Mouse (Mus musculus): ENCODE results near the gene Slc35d2. TPM values are rescaled to one million over a fixed set of nuclear protein-coding genes. Genes with fewer than 3 reads are reported as not detected.
A peak's percentile ranks its signal among the peaks of the same experiment; 100 is the strongest.

The Slc35d2 gene
- polyA plus RNA-seq, 1 experiment from 2014 or later: 3.1 TPM

- DNase-seq (ENCODE audit: low spot score): no peak
- ATAC-seq (replicated peaks; ENCODE audit: low FRiP score): no peak
- H3K27ac ChIP-seq (ENCODE audit: low read depth, low read length): no peak overlapping the region
- no peaks in the 10 kb centered on the region for H3K9me3 ChIP-seq (ENCODE audit: control insufficient read depth, low read length)
- no peaks in the 10 kb centered on the region for H3K36me3 ChIP-seq (ENCODE audit: control insufficient read depth, insufficient read depth, low read length)
- H3K4me1 ChIP-seq (replicated peaks; ENCODE audit: control insufficient read depth, insufficient read depth, low read length): peaks cover 3% of the 10 kb centered on the region
- H3K4me3 ChIP-seq (ENCODE audit: low read depth, low read length): no peak overlapping the region
- WGBS: 14% methylated on average over 1 of the region's 1 CpGs
- H3K4me2 ChIP-seq (ENCODE audit: low read depth, low read length, severe bottlenecking): no peak overlapping the region
- no peak overlapping the region for H3K9ac ChIP-seq (ENCODE audit: low read length)
- no peaks in the 10 kb centered on the region; the same call in 1 of the 2 replicates for H3K27me3 ChIP-seq (ENCODE audit: control insufficient read depth, insufficient read depth, low read length)
Measured at GRCm38 (mm10) chr13:64155171-64155571, 26.0 kb upstream of the Slc35d2 start.

DNA sequence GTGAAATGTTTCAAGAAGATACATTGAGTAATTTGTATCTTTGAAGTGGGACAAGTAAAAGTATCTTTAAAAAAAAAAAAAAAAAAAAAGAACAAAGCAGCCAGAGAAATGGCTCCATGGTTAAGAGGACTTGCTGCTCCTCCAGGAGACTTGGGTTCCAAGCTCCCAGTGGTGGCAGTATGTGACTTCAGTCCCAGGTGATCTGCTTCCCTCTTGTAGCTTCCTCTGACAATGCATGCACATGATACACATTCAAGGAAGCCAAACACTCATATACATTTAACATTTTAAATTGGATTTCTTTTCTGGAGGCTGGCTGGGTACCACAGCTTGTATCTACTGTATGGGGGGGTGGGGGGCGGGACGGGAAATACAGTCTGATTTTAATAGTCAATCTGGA, 25.5 kb upstream of the Slc35d2 start:
- peaks cover 6% of the 10 kb centered on the region for H3K4me1 ChIP-seq (replicated peaks; ENCODE audit: control insufficient read depth, insufficient read depth, low read length)
- ATAC-seq (replicated peaks; ENCODE audit: low FRiP score): no peak
- H3K36me3 ChIP-seq (ENCODE audit: control insufficient read depth, insufficient read depth, low read length): no peaks in the 10 kb centered on the region
- no peaks in the 10 kb centered on the region; the same call in 1 of the 2 replicates for H3K27me3 ChIP-seq (ENCODE audit: control insufficient read depth, insufficient read depth, low read length)
- H3K9ac ChIP-seq (ENCODE audit: low read length): no peak overlapping the region
- no peak overlapping the region for H3K4me2 ChIP-seq (ENCODE audit: low read depth, low read length, severe bottlenecking)
- H3K4me3 ChIP-seq (ENCODE audit: low read depth, low read length): no peak overlapping the region
- no peak overlapping the region for H3K27ac ChIP-seq (ENCODE audit: low read depth, low read length)
- no peak for DNase-seq (ENCODE audit: low spot score)
- WGBS: 59% methylated on average over 2 of the region's 2 CpGs
- H3K9me3 ChIP-seq (ENCODE audit: control insufficient read depth, low read length): no peaks in the 10 kb centered on the region

DNA sequence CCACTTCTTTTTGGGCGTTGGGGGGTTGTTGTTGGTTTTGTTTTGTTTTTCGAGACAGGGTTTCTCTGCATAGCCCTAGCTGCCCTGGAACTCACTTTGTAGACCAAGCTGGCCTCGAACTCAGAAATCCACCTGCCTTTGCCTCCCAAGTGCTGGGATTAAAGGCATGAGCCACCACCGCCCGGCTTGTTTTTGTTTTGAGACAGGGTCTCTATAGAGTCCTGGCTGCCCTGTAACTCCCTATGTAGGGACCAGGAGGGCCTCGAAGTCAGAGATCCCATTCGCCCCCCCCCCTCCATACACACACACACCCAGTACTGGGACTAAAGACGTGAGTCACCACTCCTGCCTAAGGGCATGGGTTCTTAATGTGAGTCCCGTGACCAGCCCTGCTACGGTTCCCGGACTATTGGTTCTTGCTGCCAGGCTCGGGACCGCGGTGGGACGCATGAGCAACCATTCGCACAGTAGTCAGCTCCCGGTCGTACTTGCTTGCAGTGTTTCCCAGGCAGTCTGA, 24.6 kb upstream of the Slc35d2 start:
- DNase-seq (ENCODE audit: low spot score) (peak; percentile 79), ATAC-seq (replicated peaks; ENCODE audit: low FRiP score) (peak; percentile 50)
- Histone ChIP-seq H3K27me3 (ENCODE audit: control insufficient read depth, insufficient read depth, low read length) (no peaks in the 10 kb centered on the region; the same call in 1 of the 2 replicates), H3K9me3 (ENCODE audit: control insufficient read depth, low read length) (no peaks in the 10 kb centered on the region), H3K4me1 (replicated peaks; ENCODE audit: control insufficient read depth, insufficient read depth, low read length) (peaks cover 6% of the 10 kb centered on the region), H3K36me3 (ENCODE audit: control insufficient read depth, insufficient read depth, low read length) (no peaks in the 10 kb centered on the region), H3K4me2 (ENCODE audit: low read depth, low read length, severe bottlenecking) (peak overlapping the region; percentile 87), H3K27ac (ENCODE audit: low read depth, low read length) (peak overlapping the region; percentile 37; the same call in 1 of the 2 replicates), H3K4me3 (ENCODE audit: low read depth, low read length) (peak overlapping the region; percentile 93), H3K9ac (ENCODE audit: low read length) (peak overlapping the region; percentile 42)
- under 1% methylated on average over 16 of the region's 18 CpGs for WGBS

- H3K9me3 ChIP-seq (ENCODE audit: control insufficient read depth, low read length): no peaks in the 10 kb centered on the region
- peaks cover 6% of the 10 kb centered on the region for H3K4me1 ChIP-seq (replicated peaks; ENCODE audit: control insufficient read depth, insufficient read depth, low read length)
- no peaks in the 10 kb centered on the region for H3K36me3 ChIP-seq (ENCODE audit: control insufficient read depth, insufficient read depth, low read length)
- DNase-seq (ENCODE audit: low spot score) (peak; percentile 99), ATAC-seq (replicated peaks; ENCODE audit: low FRiP score) (peak; percentile 97)
- H3K4me3 ChIP-seq (ENCODE audit: low read depth, low read length): peak within 1 kb of the TSS; percentile 93
- H3K9ac ChIP-seq (ENCODE audit: low read length): peak within 1 kb of the TSS; percentile 92
- WGBS: under 1% methylated on average over 56 of the region's 56 CpGs
- peak within 1 kb of the TSS; percentile 87 for H3K4me2 ChIP-seq (ENCODE audit: low read depth, low read length, severe bottlenecking)
- H3K27ac ChIP-seq (ENCODE audit: low read depth, low read length): peak within 1 kb of the TSS; percentile 93
- no peaks in the 10 kb centered on the region; the same call in 1 of the 2 replicates for H3K27me3 ChIP-seq (ENCODE audit: control insufficient read depth, insufficient read depth, low read length)
Measured at GRCm38 (mm10) chr13:64153083-64153682, 24.0 kb upstream of the Slc35d2 start, which contains the start of gene Zfp367. Gene Zfp367, minus strand, starts transcription at chr13:64153202.

GRCm38 (mm10) chr13:64152671-64153082, 23.5 kb upstream of the Slc35d2 start:
- Histone ChIP-seq H3K27ac (ENCODE audit: low read depth, low read length) (peak overlapping the region; percentile 93), H3K36me3 (ENCODE audit: control insufficient read depth, insufficient read depth, low read length) (no peaks in the 10 kb centered on the region), H3K9me3 (ENCODE audit: control insufficient read depth, low read length) (no peaks in the 10 kb centered on the region), H3K9ac (ENCODE audit: low read length) (peak overlapping the region; percentile 92), H3K4me3 (ENCODE audit: low read depth, low read length) (peak overlapping the region; percentile 93), H3K4me1 (replicated peaks; ENCODE audit: control insufficient read depth, insufficient read depth, low read length) (peaks cover 6% of the 10 kb centered on the region), H3K4me2 (ENCODE audit: low read depth, low read length, severe bottlenecking) (peak overlapping the region; percentile 87), H3K27me3 (ENCODE audit: control insufficient read depth, insufficient read depth, low read length) (no peaks in the 10 kb centered on the region; the same call in 1 of the 2 replicates)
- DNase-seq (ENCODE audit: low spot score): peak; percentile 81
- under 1% methylated on average over 61 of the region's 61 CpGs for WGBS
- ATAC-seq (replicated peaks; ENCODE audit: low FRiP score): peak; percentile 46

DNA sequence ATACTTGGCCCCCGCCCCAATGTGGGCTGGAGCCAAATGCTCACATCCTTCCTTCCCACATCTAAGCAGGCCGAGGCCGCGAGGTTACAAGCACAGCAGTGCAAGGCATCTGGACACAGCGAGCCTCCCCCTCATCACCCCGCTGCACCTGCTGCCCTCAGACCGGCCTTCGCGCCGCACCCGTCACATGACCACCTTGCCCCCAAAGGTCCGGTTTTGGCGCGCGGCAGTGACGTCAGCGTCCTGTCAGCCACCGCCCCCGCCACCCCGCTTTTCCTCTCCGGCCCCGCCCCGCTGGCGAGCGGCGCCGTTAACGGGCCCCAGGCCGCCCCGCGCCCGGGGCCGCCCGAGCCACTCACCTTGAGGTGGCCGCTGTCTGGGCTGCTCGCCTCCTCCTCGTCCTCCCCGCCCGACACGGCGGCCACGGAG, 23.1 kb upstream of the Slc35d2 start:
- WGBS: under 1% methylated on average over 42 of the region's 42 CpGs
- H3K9me3 ChIP-seq (ENCODE audit: control insufficient read depth, low read length): no peaks in the 10 kb centered on the region
- ATAC-seq (replicated peaks; ENCODE audit: low FRiP score): peak; percentile 28
- no peaks in the 10 kb centered on the region; the same call in 1 of the 2 replicates for H3K27me3 ChIP-seq (ENCODE audit: control insufficient read depth, insufficient read depth, low read length)
- H3K9ac ChIP-seq (ENCODE audit: low read length): peak overlapping the region; percentile 92
- peak overlapping the region; percentile 93 for H3K27ac ChIP-seq (ENCODE audit: low read depth, low read length)
- H3K4me2 ChIP-seq (ENCODE audit: low read depth, low read length, severe bottlenecking): peak overlapping the region; percentile 87
- no peaks in the 10 kb centered on the region for H3K36me3 ChIP-seq (ENCODE audit: control insufficient read depth, insufficient read depth, low read length)
- DNase-seq (ENCODE audit: low spot score): peak; percentile 94
- peaks cover 6% of the 10 kb centered on the region for H3K4me1 ChIP-seq (replicated peaks; ENCODE audit: control insufficient read depth, insufficient read depth, low read length)
- peak overlapping the region; percentile 93 for H3K4me3 ChIP-seq (ENCODE audit: low read depth, low read length)

- H3K4me3 ChIP-seq (ENCODE audit: low read depth, low read length): no peak overlapping the region
- WGBS: 84% methylated on average over 5 of the region's 5 CpGs
- 0 out of 2 replicates have a peak overlapping the region, but pooled peaks have one; percentile 18 for H3K4me2 ChIP-seq (ENCODE audit: low read depth, low read length, severe bottlenecking)
Measured at GRCm38 (mm10) chr13:64150121-64150520, 21.0 kb upstream of the Slc35d2 start.

DNA sequence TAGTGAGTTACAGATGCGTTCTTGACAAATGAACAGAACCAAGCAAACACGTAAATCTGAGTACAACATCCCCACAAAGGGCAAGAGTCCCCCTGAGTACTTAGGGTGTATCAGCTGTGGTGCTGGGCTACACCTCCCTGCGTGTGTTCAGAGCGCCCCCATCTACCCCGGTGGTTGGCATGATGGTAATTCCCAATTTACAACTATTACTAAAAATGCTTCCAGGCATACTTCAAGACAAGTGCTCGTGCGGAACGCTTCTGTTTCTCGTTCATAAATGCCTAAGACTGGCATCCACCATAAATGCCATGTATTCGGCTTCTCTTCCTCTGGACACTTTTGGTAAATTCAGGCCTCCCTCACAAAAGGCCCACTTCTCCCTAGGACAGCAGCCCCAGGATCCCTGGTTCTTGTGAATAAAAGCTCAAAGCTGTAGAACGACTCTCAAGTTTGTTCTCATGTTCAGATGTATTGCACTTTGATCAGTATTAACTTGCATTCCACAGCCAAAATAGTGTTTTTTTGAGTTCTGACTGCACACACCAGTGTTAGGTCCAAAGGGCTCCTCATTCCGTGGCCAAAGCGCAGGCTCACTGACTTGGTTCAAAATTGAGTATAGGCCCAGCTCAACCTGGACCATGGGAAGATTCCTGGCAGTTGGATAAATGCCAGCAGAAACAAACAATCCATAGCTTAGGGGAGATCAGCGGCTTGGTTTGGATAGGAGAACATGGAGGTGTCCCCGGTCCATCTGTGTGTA, 628 bp upstream of the Slc35d2 start:
- ATAC-seq (replicated peaks; ENCODE audit: low FRiP score) (peak; percentile 70), DNase-seq (ENCODE audit: low spot score) (peak; percentile 54)
- Histone ChIP-seq H3K4me3 (ENCODE audit: low read depth, low read length) (peak overlapping the region; percentile 41), H3K9me3 (ENCODE audit: control insufficient read depth, low read length) (no peaks in the 10 kb centered on the region), H3K4me2 (ENCODE audit: low read depth, low read length, severe bottlenecking) (peak overlapping the region; percentile 72), H3K36me3 (ENCODE audit: control insufficient read depth, insufficient read depth, low read length) (no peaks in the 10 kb centered on the region; the same call in 1 of the 2 replicates), H3K27me3 (ENCODE audit: control insufficient read depth, insufficient read depth, low read length) (no peaks in the 10 kb centered on the region), H3K27ac (ENCODE audit: low read depth, low read length) (no peak overlapping the region), H3K4me1 (replicated peaks; ENCODE audit: control insufficient read depth, insufficient read depth, low read length) (no peaks in the 10 kb centered on the region), H3K9ac (ENCODE audit: low read length) (peak overlapping the region; percentile 59)
- WGBS: 48% methylated on average over 15 of the region's 15 CpGs

More at GRCm38 (mm10) chr13:64150121-64150520, 21.0 kb upstream of the Slc35d2 start:
- DNase-seq (ENCODE audit: low spot score) (no peak), ATAC-seq (replicated peaks; ENCODE audit: low FRiP score) (no peak)
- Histone ChIP-seq H3K9ac (ENCODE audit: low read length) (no peak overlapping the region), H3K36me3 (ENCODE audit: control insufficient read depth, insufficient read depth, low read length) (no peaks in the 10 kb centered on the region), H3K9me3 (ENCODE audit: control insufficient read depth, low read length) (no peaks in the 10 kb centered on the region), H3K27ac (ENCODE audit: low read depth, low read length) (no peak overlapping the region), H3K4me1 (replicated peaks; ENCODE audit: control insufficient read depth, insufficient read depth, low read length) (peaks cover 6% of the 10 kb centered on the region), H3K27me3 (ENCODE audit: control insufficient read depth, insufficient read depth, low read length) (no peaks in the 10 kb centered on the region)
